Mouse (Mus musculus): ENCODE measurements around the gene Zfp260. TPM values are rescaled to one million over a fixed set of nuclear protein-coding genes. Genes with fewer than 3 reads are reported as not detected.

The Zfp260 gene
- polyA plus RNA-seq, 1 experiment from 2014 or later: 91.3 TPM

DNA sequence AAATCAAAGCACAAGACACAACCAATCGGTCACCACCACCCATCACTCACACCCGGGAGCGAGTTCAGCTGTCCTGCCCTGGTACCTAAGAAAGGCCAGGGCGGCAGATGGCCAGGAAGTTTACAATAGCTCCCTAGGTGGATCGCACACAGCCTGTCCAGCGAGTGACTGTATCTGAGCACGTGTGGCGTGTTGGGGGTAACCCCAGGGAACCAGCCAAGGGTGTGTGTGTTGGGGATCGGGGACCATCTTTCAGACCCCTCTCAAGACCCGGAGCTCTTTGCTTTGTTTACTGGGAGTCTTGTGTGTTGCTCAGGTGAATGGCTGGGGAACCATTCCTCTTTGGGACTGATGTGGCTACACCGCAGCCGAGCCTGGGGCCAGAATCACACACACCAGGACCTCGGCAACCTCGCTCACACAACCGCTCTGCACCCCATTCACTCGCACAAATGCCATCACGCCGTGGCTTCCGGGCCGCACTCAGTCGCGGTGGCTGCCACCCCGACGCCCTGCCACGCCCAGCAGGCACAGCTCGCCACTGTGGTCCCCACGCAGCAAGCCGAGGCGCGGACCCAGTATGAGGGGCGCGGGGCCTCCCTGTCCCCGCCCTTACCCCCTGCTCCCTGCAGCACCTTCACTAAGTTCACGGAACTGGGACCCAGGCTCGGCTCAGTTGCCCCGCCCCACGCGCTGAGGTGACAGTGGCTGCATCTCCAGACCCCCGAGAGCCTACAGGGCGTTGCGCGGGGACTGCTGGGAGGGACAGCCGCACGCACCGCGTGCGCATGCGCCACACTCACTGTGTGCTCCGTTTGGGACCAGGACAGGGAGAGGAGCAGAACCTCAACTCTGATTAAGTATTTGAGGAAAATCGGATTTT is 22.2 kb upstream of the Zfp260 start, which contains the start of gene Zfp82:
Gene Zfp82 (minus strand): TSS at position 755 of the 883 bp plus-strand sequence.
- Histone ChIP-seq H3K27me3 (ENCODE audit: control insufficient read depth, insufficient read depth, low read length) (no peaks in the 10 kb centered on the region), H3K4me1 (ENCODE audit: control insufficient read depth in 2 of 2, insufficient read depth in 2 of 2, low read length in 2 of 2) (peaks cover 0 to 5% of the 10 kb centered on the region in 2 experiments; a peak in 2 of 4 replicates), H3K4me2 (ENCODE audit: low read length) (peak within 1 kb of the TSS; percentile 98), H3K4me3 (ENCODE audit: control insufficient read depth in 1 of 2, insufficient read depth in 1 of 2, low read depth in 1 of 2, low read length in 2 of 2) (peak within 1 kb of the TSS; percentile 62 to 78), H3K36me3 (ENCODE audit: control insufficient read depth, insufficient read depth, low read length) (peaks cover 19% of the 10 kb centered on the region), H3K9ac (ENCODE audit: low read length) (peak within 1 kb of the TSS; percentile 81), H3K27ac (replicated peaks in 1 of 2; ENCODE audit: control insufficient read depth in 1 of 2, insufficient read depth in 1 of 2, low read depth in 2 of 2, low read length in 2 of 2) (peak within 1 kb of the TSS in 1 of 2 experiments; percentile 45; a peak in 1 of 4 replicates), H3K9me3 (ENCODE audit: control insufficient read depth, low read length) (no peaks in the 10 kb centered on the region)
- under 1% methylated on average over 43 of the region's 50 CpGs for WGBS
- ATAC-seq (ENCODE audit: insufficient number of reproducible peaks, insufficient read depth, low FRiP score, low read depth): peak; percentile 88

DNA sequence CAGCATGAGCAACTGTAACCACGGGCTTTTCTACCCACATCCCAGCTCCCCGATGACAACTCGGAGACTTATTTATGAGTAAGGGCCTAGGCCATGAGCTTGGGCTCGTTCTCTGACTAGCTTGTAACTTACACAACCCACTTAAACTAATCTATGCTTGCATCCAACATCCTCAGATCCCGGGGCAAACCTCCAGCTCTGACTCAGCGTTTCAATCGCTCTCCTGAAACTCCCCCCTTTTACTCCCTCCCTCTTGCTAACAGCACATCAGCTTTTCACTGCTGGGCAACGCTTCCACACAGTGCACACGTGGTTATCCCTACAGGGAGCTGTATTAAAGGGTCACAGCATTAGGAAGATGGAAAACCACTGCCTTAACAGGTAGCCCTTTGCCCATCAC is 8.1 kb upstream of the Zfp260 start:
- H3K27ac ChIP-seq (replicated peaks in 1 of 2; ENCODE audit: control insufficient read depth in 1 of 2, insufficient read depth in 1 of 2, low read depth in 2 of 2, low read length in 2 of 2): no peak overlapping the region
- H3K9me3 ChIP-seq (ENCODE audit: control insufficient read depth, low read length): no peaks in the 10 kb centered on the region
- no peak overlapping the region for H3K9ac ChIP-seq (ENCODE audit: low read length)
- H3K4me3 ChIP-seq (ENCODE audit: control insufficient read depth in 1 of 2, insufficient read depth in 1 of 2, low read depth in 1 of 2, low read length in 2 of 2): no peak overlapping the region
- H3K4me2 ChIP-seq (ENCODE audit: low read length): no peak overlapping the region
- ATAC-seq (ENCODE audit: insufficient number of reproducible peaks, insufficient read depth, low FRiP score, low read depth): no peak
- H3K27me3 ChIP-seq (ENCODE audit: control insufficient read depth, insufficient read depth, low read length): no peaks in the 10 kb centered on the region
- WGBS: 88% methylated on average over 9 of the region's 9 CpGs
- peaks cover 7% of the 10 kb centered on the region in 2 experiments for H3K4me1 ChIP-seq (ENCODE audit: control insufficient read depth in 2 of 2, insufficient read depth in 2 of 2, low read length in 2 of 2)
- peaks cover 8% of the 10 kb centered on the region; the same call in 1 of the 2 replicates for H3K36me3 ChIP-seq (ENCODE audit: control insufficient read depth, insufficient read depth, low read length)

DNA sequence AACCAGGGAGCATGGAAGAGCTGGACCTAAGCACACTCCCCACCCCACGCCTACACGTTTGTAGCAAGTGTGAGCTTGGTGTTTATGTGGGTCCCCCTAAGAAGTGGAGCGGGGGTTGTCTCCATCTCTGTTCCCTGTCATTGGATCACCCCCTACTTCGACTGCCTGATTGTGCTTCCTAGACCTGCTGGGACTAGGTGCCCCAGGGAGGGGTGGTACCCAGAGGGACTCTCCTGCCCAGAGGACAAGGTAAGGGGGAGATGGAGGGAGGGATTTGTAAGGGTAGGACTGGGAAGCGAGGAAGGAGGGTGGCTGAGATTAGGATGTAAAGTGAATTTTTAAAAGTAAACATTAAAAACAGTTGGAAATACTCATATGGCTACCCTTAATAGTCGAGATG is 5.2 kb upstream of the Zfp260 start:
- 17% methylated on average over 6 of the region's 6 CpGs for WGBS
- no peak for ATAC-seq (ENCODE audit: insufficient number of reproducible peaks, insufficient read depth, low FRiP score, low read depth)

DNA sequence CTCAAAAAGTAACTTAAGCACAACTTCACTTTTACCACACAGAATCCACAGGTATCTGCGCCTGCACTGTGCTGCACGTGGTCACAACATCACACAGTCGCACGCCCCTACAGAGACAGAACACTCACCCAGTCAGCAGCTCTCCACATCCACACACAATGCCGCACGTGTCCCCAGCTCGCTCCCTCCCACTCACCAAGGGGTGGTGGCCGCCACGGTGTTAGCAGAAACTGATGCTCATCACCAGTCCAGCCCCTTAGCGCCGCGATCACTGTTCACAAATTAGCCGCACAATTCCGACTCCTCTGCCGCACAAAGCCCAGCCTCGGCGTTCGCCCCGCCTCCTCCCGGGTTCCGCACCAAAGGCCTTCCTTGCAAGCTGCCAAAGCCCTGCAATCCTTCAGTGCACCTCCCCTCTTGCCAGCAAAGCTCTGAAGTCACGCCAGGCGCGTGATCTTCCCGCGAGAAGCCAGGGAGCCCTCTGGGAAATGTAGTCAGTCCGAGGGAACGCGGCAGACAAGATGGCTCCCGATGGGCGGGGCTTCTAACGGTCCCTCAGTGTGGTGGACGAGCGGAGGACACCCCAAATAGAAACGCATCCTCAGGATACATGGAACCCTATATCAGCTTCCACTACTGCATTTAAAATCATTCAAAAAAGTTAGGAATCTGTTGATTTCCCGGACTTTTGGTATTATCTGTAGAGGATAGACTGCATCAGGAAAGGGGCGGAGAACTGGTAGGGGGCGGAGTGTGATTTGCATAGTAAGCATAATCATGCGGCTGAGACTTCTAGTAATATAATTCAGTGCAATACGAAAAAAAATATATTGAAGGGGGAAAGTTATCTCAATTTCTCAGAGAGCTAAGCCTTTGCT is 4.2 kb upstream of the Zfp260 start, which contains the start of the genes Gm26920 and Zfp566:
Gene Gm26920 (minus strand): TSS at position 319 of the 878 bp plus-strand sequence.
Gene Zfp566 (minus strand): TSS at position 436 of the 878 bp plus-strand sequence.
- peak; percentile 91 for ATAC-seq (ENCODE audit: insufficient number of reproducible peaks, insufficient read depth, low FRiP score, low read depth)
- Histone ChIP-seq H3K27me3 (ENCODE audit: control insufficient read depth, insufficient read depth, low read length) (no peaks in the 10 kb centered on the region), H3K9me3 (ENCODE audit: control insufficient read depth, low read length) (no peaks in the 10 kb centered on the region), H3K4me3 (ENCODE audit: control insufficient read depth in 1 of 2, insufficient read depth in 1 of 2, low read depth in 1 of 2, low read length in 2 of 2) (peak within 1 kb of the TSS; percentile 55 to 100), H3K36me3 (ENCODE audit: control insufficient read depth, insufficient read depth, low read length) (peaks cover 8% of the 10 kb centered on the region; the same call in 1 of the 2 replicates), H3K4me2 (ENCODE audit: low read length) (peak within 1 kb of the TSS; percentile 71), H3K9ac (ENCODE audit: low read length) (peak within 1 kb of the TSS; percentile 76), H3K4me1 (ENCODE audit: control insufficient read depth in 2 of 2, insufficient read depth in 2 of 2, low read length in 2 of 2) (peaks cover 7 to 13% of the 10 kb centered on the region in 2 experiments), H3K27ac (replicated peaks in 1 of 2; ENCODE audit: control insufficient read depth in 1 of 2, insufficient read depth in 1 of 2, low read depth in 2 of 2, low read length in 2 of 2) (peak within 1 kb of the TSS; percentile 61 to 83)
- under 1% methylated on average over 40 of the region's 40 CpGs for WGBS

More for the DNA sequence above, 5.2 kb upstream of the Zfp260 start:
- peaks cover 8% of the 10 kb centered on the region; the same call in 1 of the 2 replicates for H3K36me3 ChIP-seq (ENCODE audit: control insufficient read depth, insufficient read depth, low read length)
- peak overlapping the region; percentile 76 for H3K9ac ChIP-seq (ENCODE audit: low read length)
- no peaks in the 10 kb centered on the region for H3K9me3 ChIP-seq (ENCODE audit: control insufficient read depth, low read length)
- peak overlapping the region; percentile 55 to 100 for H3K4me3 ChIP-seq (ENCODE audit: control insufficient read depth in 1 of 2, insufficient read depth in 1 of 2, low read depth in 1 of 2, low read length in 2 of 2)
- no peaks in the 10 kb centered on the region for H3K27me3 ChIP-seq (ENCODE audit: control insufficient read depth, insufficient read depth, low read length)
- H3K27ac ChIP-seq (replicated peaks in 1 of 2; ENCODE audit: control insufficient read depth in 1 of 2, insufficient read depth in 1 of 2, low read depth in 2 of 2, low read length in 2 of 2): no peak overlapping the region
- H3K4me2 ChIP-seq (ENCODE audit: low read length): peak overlapping the region; percentile 71
- peaks cover 7 to 13% of the 10 kb centered on the region in 2 experiments for H3K4me1 ChIP-seq (ENCODE audit: control insufficient read depth in 2 of 2, insufficient read depth in 2 of 2, low read length in 2 of 2)

DNA sequence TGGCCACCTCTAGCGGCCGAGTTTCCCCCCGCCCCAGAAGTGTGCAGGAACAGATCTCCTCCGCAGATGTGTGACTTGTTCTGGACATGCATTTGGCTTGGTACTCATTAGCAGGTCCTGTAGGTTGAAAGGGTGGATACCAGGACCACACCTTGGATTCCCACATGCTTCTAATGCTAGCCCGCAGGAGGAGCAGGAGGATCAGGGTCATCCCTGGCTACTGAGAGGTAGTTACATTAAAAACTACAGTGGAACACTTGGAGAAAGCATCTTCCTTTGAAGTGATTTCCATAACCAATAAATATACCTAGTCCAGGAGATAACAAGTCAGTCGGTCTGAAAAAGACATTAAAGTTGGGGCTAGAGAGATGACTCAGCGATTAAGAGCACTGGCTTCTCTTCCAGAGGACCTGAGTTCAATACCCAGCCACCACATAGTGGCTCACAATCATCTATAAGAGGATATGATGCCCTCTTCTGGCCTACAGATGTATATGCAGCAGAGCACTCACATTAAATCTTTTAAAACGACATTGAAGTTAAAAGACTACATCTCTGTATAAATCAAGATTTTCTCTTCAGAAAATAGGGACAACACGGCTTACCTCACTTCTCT is 3.5 kb upstream of the Zfp260 start:
- peak overlapping the region; percentile 15; a peak in 1 of 4 replicates for H3K27ac ChIP-seq (replicated peaks in 1 of 2; ENCODE audit: control insufficient read depth in 1 of 2, insufficient read depth in 1 of 2, low read depth in 2 of 2, low read length in 2 of 2)
- no peak for ATAC-seq (ENCODE audit: insufficient number of reproducible peaks, insufficient read depth, low FRiP score, low read depth)

DNA sequence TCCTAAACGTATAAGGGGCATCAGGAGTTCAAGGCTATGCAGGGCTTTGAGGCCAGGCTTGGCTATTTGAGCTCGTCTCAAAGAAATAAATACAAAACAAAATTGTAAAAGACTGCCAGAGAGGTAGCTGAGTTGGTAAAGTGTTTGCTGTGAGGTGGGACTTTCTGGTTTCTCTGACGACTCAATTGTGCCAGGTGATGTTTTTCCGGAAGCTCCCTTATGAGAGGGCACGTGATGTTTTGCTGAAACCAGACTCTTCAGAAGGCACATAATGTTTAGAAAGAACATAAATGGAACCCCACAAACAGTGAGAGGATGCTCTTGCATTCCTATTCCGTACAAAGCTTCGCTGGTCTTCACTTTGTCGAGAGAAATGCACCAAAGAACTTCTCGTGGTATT is 1.9 kb upstream of the Zfp260 start:
- H3K27me3 ChIP-seq (ENCODE audit: control insufficient read depth, insufficient read depth, low read length): no peaks in the 10 kb centered on the region
- H3K9me3 ChIP-seq (ENCODE audit: control insufficient read depth, low read length): no peaks in the 10 kb centered on the region
- no peak overlapping the region for H3K4me3 ChIP-seq (ENCODE audit: control insufficient read depth in 1 of 2, insufficient read depth in 1 of 2, low read depth in 1 of 2, low read length in 2 of 2)
- no peak overlapping the region for H3K9ac ChIP-seq (ENCODE audit: low read length)
- H3K4me2 ChIP-seq (ENCODE audit: low read length): no peak overlapping the region
- H3K36me3 ChIP-seq (ENCODE audit: control insufficient read depth, insufficient read depth, low read length): no peaks in the 10 kb centered on the region
- H3K4me1 ChIP-seq (ENCODE audit: control insufficient read depth in 2 of 2, insufficient read depth in 2 of 2, low read length in 2 of 2): peaks cover 9 to 23% of the 10 kb centered on the region in 2 experiments
- no peak overlapping the region for H3K27ac ChIP-seq (replicated peaks in 1 of 2; ENCODE audit: control insufficient read depth in 1 of 2, insufficient read depth in 1 of 2, low read depth in 2 of 2, low read length in 2 of 2)
- WGBS: 75% methylated on average over 9 of the region's 9 CpGs
- no peak for ATAC-seq (ENCODE audit: insufficient number of reproducible peaks, insufficient read depth, low FRiP score, low read depth)

More for the DNA sequence above, 3.5 kb upstream of the Zfp260 start:
- Histone ChIP-seq H3K9me3 (ENCODE audit: control insufficient read depth, low read length) (no peaks in the 10 kb centered on the region), H3K36me3 (ENCODE audit: control insufficient read depth, insufficient read depth, low read length) (0 out of 2 replicates have a peak, but pooled peaks cover under 1% of the 10 kb centered on the region), H3K4me3 (ENCODE audit: control insufficient read depth in 1 of 2, insufficient read depth in 1 of 2, low read depth in 1 of 2, low read length in 2 of 2) (peak overlapping the region; percentile 55 to 100), H3K4me1 (ENCODE audit: control insufficient read depth in 2 of 2, insufficient read depth in 2 of 2, low read length in 2 of 2) (peaks cover 7 to 15% of the 10 kb centered on the region in 2 experiments), H3K4me2 (ENCODE audit: low read length) (peak overlapping the region; percentile 71), H3K9ac (ENCODE audit: low read length) (peak overlapping the region; percentile 56), H3K27me3 (ENCODE audit: control insufficient read depth, insufficient read depth, low read length) (no peaks in the 10 kb centered on the region)
- WGBS: 10% methylated on average over 9 of the region's 9 CpGs
